Mouse (Mus musculus): ENCODE data around the gene Tuba3b. TPM values are rescaled to one million over a fixed set of nuclear protein-coding genes. Genes with fewer than 3 reads are reported as not detected.

Gene Tuba3b
- polyA plus RNA-seq, 1 experiment = not detected

DNA sequence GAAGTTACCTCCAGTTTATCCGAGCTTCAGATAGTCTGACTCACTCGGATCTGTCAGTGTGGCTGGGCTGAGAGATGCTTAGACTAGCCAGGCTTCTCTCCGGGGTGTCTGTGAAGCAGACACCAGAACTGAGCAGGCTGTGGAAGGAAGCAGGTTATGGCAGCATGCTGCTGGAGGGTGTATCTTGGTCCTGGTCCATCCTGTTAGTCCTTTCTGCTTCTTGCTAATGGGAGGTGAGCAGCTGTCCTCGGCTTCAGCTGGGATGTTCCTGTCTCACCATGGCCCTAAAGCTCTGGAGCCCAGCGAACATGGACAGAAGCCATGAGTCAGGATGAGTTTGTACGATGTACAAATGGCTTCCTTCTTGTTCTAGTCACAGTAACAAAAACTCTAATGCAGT is 43.6 kb downstream of the Tuba3b start:
- H3K4me3 ChIP-seq (replicated peaks) = no peak overlapping the region
- H3K36me3 ChIP-seq (replicated peaks; ENCODE audit: low read length) = no peaks in the 10 kb centered on the region
- H3K27me3 ChIP-seq (replicated peaks) = no peaks in the 10 kb centered on the region
- peaks cover 21% of the 10 kb centered on the region for H3K9me3 ChIP-seq
- TF ChIP-seq FLI1 (IDR thresholded peaks at IDR 0.05; ENCODE audit: low read length) (no peak), GATA1 (IDR thresholded peaks at IDR 0.05; ENCODE audit: borderline replicate concordance, low read length) (no peak)
- no peaks in the 10 kb centered on the region for H3K4me1 ChIP-seq

DNA sequence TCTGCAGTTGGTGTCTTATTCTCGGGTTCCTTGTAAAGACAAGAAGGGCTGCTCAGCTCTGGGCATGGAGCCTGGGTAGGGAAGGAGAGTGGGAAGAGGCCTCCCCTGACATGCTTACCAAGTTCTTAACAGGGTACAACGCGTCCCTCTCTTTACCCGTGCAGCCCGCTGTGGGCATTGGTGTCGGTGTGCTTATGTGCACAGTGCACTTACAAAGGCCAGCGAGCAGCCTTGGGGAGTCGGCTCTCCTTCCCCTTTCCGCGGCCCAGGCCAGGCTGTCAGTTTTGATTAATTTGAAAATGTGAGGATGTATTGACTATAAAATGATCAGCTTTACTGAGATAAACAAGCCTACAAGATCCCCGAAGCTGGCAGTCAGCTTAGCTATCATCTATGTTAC is 45.4 kb downstream of the Tuba3b start:
- TF ChIP-seq FLI1 (IDR thresholded peaks at IDR 0.05; ENCODE audit: low read length) (no peak), GATA1 (IDR thresholded peaks at IDR 0.05; ENCODE audit: borderline replicate concordance, low read length) (no peak)
- Histone ChIP-seq H3K9me3 (peaks cover 15% of the 10 kb centered on the region; the same call in 1 of the 2 replicates), H3K27me3 (replicated peaks) (no peaks in the 10 kb centered on the region), H3K4me1 (no peaks in the 10 kb centered on the region), H3K4me3 (replicated peaks) (no peak overlapping the region), H3K36me3 (replicated peaks; ENCODE audit: low read length) (no peaks in the 10 kb centered on the region)

DNA sequence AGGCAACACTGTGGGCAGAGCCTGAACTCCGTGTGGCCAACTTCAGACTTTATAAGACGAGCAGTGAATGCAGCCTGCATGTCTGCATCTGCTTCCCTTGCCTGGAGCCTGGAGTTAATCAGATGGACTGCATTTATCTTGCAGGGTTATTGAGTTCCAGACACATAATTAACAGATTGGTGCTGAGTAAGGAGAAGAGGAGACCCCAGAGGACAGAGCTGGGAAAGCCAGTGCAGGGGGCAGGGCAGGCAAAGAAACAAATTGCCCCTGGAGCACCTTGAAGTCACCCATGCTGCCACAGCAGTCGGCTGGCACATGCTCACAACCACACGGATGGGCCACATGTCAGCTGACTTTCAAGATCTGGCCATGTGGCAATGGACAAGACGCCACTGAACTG is 48.7 kb downstream of the Tuba3b start:
- Histone ChIP-seq H3K27me3 (replicated peaks) (no peaks in the 10 kb centered on the region), H3K9me3 (peaks cover 15% of the 10 kb centered on the region), H3K4me3 (replicated peaks) (no peak overlapping the region), H3K4me1 (no peaks in the 10 kb centered on the region), H3K36me3 (replicated peaks; ENCODE audit: low read length) (no peaks in the 10 kb centered on the region)
- no peak for TF ChIP-seq GATA1 (IDR thresholded peaks at IDR 0.05; ENCODE audit: borderline replicate concordance, low read length)
- TF ChIP-seq FLI1 (IDR thresholded peaks at IDR 0.05; ENCODE audit: low read length) = no peak

DNA sequence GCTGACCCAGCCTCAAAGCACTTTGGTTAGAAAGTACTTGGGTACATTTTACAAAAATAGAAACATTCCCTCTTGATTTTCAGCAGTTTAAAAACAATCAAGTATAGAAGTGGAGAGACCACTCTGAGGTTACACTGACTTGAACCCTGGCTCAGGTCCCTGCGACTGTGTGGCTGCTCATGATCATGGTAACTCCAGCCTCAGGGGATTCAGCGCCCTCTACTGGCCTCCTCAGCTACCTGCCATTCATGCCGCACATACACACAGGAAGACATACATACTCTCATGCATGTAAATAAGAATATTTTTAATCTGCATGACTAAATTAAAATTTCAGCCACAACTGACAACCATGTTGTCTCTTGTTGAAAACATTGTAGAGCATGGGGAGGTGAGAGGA is 50.2 kb downstream of the Tuba3b start:
- Histone ChIP-seq H3K9me3 (peaks cover 15% of the 10 kb centered on the region), H3K27me3 (replicated peaks) (peaks cover 1% of the 10 kb centered on the region), H3K36me3 (replicated peaks; ENCODE audit: low read length) (no peaks in the 10 kb centered on the region), H3K4me3 (replicated peaks) (no peak overlapping the region), H3K4me1 (no peaks in the 10 kb centered on the region)
- no peak for TF ChIP-seq FLI1 (IDR thresholded peaks at IDR 0.05; ENCODE audit: low read length)
- TF ChIP-seq GATA1 (IDR thresholded peaks at IDR 0.05; ENCODE audit: borderline replicate concordance, low read length) = no peak

DNA sequence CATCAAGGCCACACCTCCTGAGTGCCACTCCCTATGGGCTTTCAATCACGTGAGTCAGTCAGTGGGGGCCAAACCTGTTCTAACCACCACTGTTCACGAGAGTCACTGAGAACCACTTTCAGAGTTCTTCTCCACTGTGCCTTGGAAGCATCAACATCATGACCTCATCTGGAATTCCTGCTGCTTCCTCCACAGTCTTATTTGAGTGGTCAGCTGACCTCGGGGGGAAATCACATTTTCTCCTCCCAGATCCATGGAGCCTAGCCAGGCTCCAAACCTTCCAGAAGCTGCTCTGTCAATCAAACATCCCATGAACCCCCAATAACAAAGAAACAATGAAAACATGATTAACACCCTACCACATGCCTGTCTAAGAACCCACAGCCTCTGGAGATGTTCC is 52.1 kb downstream of the Tuba3b start:
- Histone ChIP-seq H3K36me3 (replicated peaks; ENCODE audit: low read length) (no peaks in the 10 kb centered on the region), H3K27me3 (replicated peaks) (peaks cover 1% of the 10 kb centered on the region), H3K4me1 (no peaks in the 10 kb centered on the region), H3K4me3 (replicated peaks) (no peak overlapping the region), H3K9me3 (peaks cover 15% of the 10 kb centered on the region)
- no peak for TF ChIP-seq FLI1 (IDR thresholded peaks at IDR 0.05; ENCODE audit: low read length)
- no peak for TF ChIP-seq GATA1 (IDR thresholded peaks at IDR 0.05; ENCODE audit: borderline replicate concordance, low read length)

DNA sequence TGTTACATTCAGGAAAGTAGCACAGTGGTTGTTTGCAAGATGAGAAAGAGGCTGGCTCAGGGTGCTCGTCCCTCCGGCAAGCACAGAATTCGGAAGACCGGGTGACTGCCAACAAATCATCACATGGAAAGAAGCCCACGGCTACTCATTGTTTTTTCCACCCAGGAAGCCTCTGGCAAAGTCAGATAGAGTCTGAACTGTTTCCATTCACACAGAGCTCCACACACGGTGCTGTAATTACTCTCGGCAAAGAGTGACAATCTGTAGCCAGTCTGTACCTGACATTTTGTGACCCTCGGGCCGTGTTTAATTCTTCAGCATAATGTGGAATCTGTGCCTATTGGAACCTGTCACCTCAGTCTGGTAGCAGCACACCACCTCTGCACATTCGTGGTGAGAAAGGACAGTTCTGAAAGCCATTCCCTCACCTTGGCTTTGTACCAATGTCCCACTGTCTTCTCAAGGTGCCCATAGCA is 54.1 kb downstream of the Tuba3b start:
- peaks cover 15% of the 10 kb centered on the region for H3K9me3 ChIP-seq
- no peak overlapping the region for H3K4me3 ChIP-seq (replicated peaks)
- H3K27me3 ChIP-seq (replicated peaks) = peaks cover 4% of the 10 kb centered on the region
- H3K36me3 ChIP-seq (replicated peaks; ENCODE audit: low read length) = no peaks in the 10 kb centered on the region
- H3K4me1 ChIP-seq = no peaks in the 10 kb centered on the region
- no peak for TF ChIP-seq FLI1 (IDR thresholded peaks at IDR 0.05; ENCODE audit: low read length)
- no peak for TF ChIP-seq GATA1 (IDR thresholded peaks at IDR 0.05; ENCODE audit: borderline replicate concordance, low read length)

Other genes starting within 250 kb of the Tuba3b start
- not detected in 2 replicates for gene Lmntd1, start 1.4 kb upstream of the Tuba3b start, polyA plus RNA-seq (2012; ENCODE audit: insufficient read depth, low replicate concordance)
- gene Rassf8, start 131.0 kb downstream of the Tuba3b start, polyA plus RNA-seq (2012; ENCODE audit: insufficient read depth, low replicate concordance) = 0.77 TPM in 1 of 2 replicates, not detected in the other
- gene Bhlhe41, start 249.8 kb downstream of the Tuba3b start, polyA plus RNA-seq (2012; ENCODE audit: insufficient read depth, low replicate concordance) = 4.1 and 8.5 TPM in 2 replicates

Data from megakaryocyte, embryonic 14.5 days (primary cell).